Mouse (Mus musculus): ENCODE measurements around the gene Cpb2.

The Cpb2 gene

GRCm38 (mm10) chr14:75250432-75250831 lies 8.3 kb downstream of the Cpb2 start:
- no peak for DNase-seq

- DNase-seq, result peak; percentile 18
These were observed 14.4 kb downstream of the Cpb2 start for GRCm38 (mm10) chr14:75256521-75256920.

GRCm38 (mm10) chr14:75269531-75269930 lies 27.4 kb downstream of the Cpb2 start:
- DNase-seq, result no peak

GRCm38 (mm10) chr14:75279716-75280115 lies 37.6 kb downstream of the Cpb2 start:
- no peak for DNase-seq

GRCm38 (mm10) chr14:75280406-75280805 lies 38.3 kb downstream of the Cpb2 start:
- DNase-seq, result no peak

- no peak for DNase-seq
These were observed 41.6 kb downstream of the Cpb2 start for GRCm38 (mm10) chr14:75283609-75284192.

GRCm38 (mm10) chr14:75284193-75284915 lies 42.3 kb downstream of the Cpb2 start, which contains the start of gene Zc3h13:
TSS of gene Zc3h13 (plus strand) at chr14:75284373.
- DNase-seq, result peak; percentile 98

- no peak for DNase-seq
These were observed 59.0 kb downstream of the Cpb2 start for GRCm38 (mm10) chr14:75301081-75301480.

GRCm38 (mm10) chr14:75303807-75304206 lies 61.7 kb downstream of the Cpb2 start:
- DNase-seq, result no peak

- no peak for DNase-seq
These were observed 65.8 kb downstream of the Cpb2 start for GRCm38 (mm10) chr14:75307855-75308254.

GRCm38 (mm10) chr14:75309336-75309992 lies 67.4 kb downstream of the Cpb2 start:
- DNase-seq, result no peak

GRCm38 (mm10) chr14:75314484-75314883 lies 72.4 kb downstream of the Cpb2 start:
- DNase-seq, result no peak

GRCm38 (mm10) chr14:75318736-75319135 lies 76.6 kb downstream of the Cpb2 start:
- peak; percentile 24 for DNase-seq

GRCm38 (mm10) chr14:75320269-75320668 lies 78.2 kb downstream of the Cpb2 start:
- no peak for DNase-seq

- no peak for DNase-seq
These were observed 81.3 kb downstream of the Cpb2 start for GRCm38 (mm10) chr14:75323354-75323753.

GRCm38 (mm10) chr14:75328062-75328461 lies 86.0 kb downstream of the Cpb2 start:
- DNase-seq, result no peak

- DNase-seq, result peak; percentile 76
These were observed 88.5 kb downstream of the Cpb2 start for GRCm38 (mm10) chr14:75330621-75331020.

All from thymus, postnatal 4 days (tissue).